Mouse (Mus musculus) kidney, embryonic 16.5 days (tissue): ENCODE data around the gene Wfdc15a. TPM values are rescaled to one million over a fixed set of nuclear protein-coding genes. Genes with fewer than 3 reads are reported as not detected.

Experiments
- polyA plus RNA-seq: library from polyadenylated mRNA; unstranded; fragments of >200 nt; fragmentation: Nextera tagmentation; extraction: Ambion mirVana; gene quantifications from 2 replicates; pipeline ENCODE4 v1.2.1, GENCODE M21; 2015

Wfdc15a gene
- polyA plus RNA-seq, 1 experiment from 2014 or later, result not detected

Other genes with a start within 250 kb of the Wfdc15a start
- gene Ywhab, start 205.2 kb downstream of the Wfdc15a start, polyA plus RNA-seq, result 297 and 300 TPM in 2 replicates
- gene Pabpc1l, start 174.7 kb downstream of the Wfdc15a start, polyA plus RNA-seq, result 1.7 and 1.8 TPM in 2 replicates
- 22.8 and 25.2 TPM in 2 replicates for gene Stk4, start 129.8 kb downstream of the Wfdc15a start, polyA plus RNA-seq
- 66.5 and 70.0 TPM in 2 replicates for gene Tomm34, start 129.0 kb downstream of the Wfdc15a start, polyA plus RNA-seq
- 0.21 and 0.25 TPM in 2 replicates for gene Kcns1, start 29.0 kb downstream of the Wfdc15a start, polyA plus RNA-seq
- gene Wfdc5, start 17.4 kb downstream of the Wfdc15a start, polyA plus RNA-seq, result not detected in 2 replicates
- not detected in 2 replicates for gene Wfdc12, start 9.5 kb downstream of the Wfdc15a start, polyA plus RNA-seq
- 98.1 and 100 TPM in 2 replicates for gene Wfdc15b, start 21.5 kb upstream of the Wfdc15a start, polyA plus RNA-seq
- not detected in 2 replicates for gene Svs2, start 38.3 kb upstream of the Wfdc15a start, polyA plus RNA-seq
- gene Svs3b, start 56.5 kb upstream of the Wfdc15a start, polyA plus RNA-seq, result not detected in 2 replicates
- gene Svs4, start 78.3 kb upstream of the Wfdc15a start, polyA plus RNA-seq, result not detected in 2 replicates
- not detected in 2 replicates for gene Svs3a, start 89.1 kb upstream of the Wfdc15a start, polyA plus RNA-seq
- not detected in 2 replicates for gene Svs6, start 116.6 kb upstream of the Wfdc15a start, polyA plus RNA-seq
- gene Svs5, start 132.6 kb upstream of the Wfdc15a start, polyA plus RNA-seq, result not detected in 2 replicates
- 0.41 and 1.00 TPM in 2 replicates for gene Slpi, start 189.0 kb upstream of the Wfdc15a start, polyA plus RNA-seq
- gene Rbpjl, start 203.0 kb upstream of the Wfdc15a start, polyA plus RNA-seq, result 0.06 and 0.29 TPM in 2 replicates
- gene Matn4, start 205.0 kb upstream of the Wfdc15a start, polyA plus RNA-seq, result 0.75 and 2.0 TPM in 2 replicates
- 204 and 209 TPM in 2 replicates for gene Sdc4, start 243.8 kb upstream of the Wfdc15a start, polyA plus RNA-seq